In the genomic region with DNA sequence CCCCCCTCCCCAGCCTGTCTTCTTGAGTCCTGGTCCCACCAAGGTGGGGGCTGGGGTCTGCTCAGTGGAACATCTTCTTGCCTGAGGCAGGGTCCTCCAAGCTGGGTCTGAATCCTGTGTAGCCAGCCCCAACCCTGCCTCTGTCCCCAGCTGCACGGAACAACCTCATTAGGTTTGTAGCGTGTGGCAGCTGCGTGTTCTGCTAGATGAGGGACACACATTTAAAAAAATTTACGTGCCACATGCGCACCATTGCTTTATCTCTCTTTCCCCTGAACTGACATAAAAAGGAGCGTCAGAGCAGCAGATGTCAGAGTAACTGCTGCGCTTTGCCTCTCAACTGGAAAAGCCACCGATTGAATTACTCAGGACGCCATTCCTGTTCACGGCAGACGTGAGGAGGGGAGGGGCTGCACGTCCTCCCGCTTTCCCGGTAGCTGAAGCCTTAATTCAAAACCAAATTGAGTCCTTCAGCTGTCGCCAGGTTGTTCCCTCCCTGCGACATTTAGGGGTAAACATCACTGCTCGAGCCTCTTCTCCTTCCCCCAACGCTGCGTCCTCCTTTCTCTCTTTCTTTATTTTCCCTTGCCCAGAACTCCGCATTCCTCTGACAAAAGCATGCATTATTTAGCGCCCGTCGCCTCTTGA, we compare ENCODE assay signal across 9 mouse cellular contexts.
DNase-seq lines count a peak whose midpoint lies in the region; ATAC-seq and TF ChIP-seq lines count a peak whose summit lies in the region.
"Had no signal": no experiment of that assay in that cellular context is flagged by ENCODE, and none has a peak within 500 bp of the region (broad histone marks: within the 10 kb centered on the region; RNA-seq: fewer than 3 reads in every experiment).

No protein-coding gene starts in this region.

- no peak overlapping the region for H3K9ac ChIP-seq in liver, embryonic 11.5 days (ENCODE audit: low read depth, low read length)
- peak overlapping the region; percentile 36 for H3K9ac ChIP-seq in limb, embryonic 14.5 days (ENCODE audit: low read depth, low read length, severe bottlenecking)
- no peak overlapping the region; the same call in 1 of the 2 replicates for H3K9ac ChIP-seq in stomach, embryonic 16.5 days (ENCODE audit: low read length)

- no peaks in the 10 kb centered on the region for H3K27me3 ChIP-seq in liver, embryonic 11.5 days (replicated peaks; ENCODE audit: control insufficient read depth, insufficient read depth, low read length)
- H3K27me3 ChIP-seq in forebrain, embryonic 10.5 days (ENCODE audit: poor library complexity, severe bottlenecking) = peaks cover 29% of the 10 kb centered on the region
- no peaks in the 10 kb centered on the region; the same call in 1 of the 2 replicates for H3K27me3 ChIP-seq in limb, embryonic 14.5 days (ENCODE audit: control insufficient read depth, insufficient read depth, low read length)
- no peaks in the 10 kb centered on the region for H3K27me3 ChIP-seq in stomach, embryonic 16.5 days (ENCODE audit: control insufficient read depth, insufficient read depth, low read length)

- WGBS in liver, embryonic 11.5 days = 23% methylated on average over 23 of the region's 23 CpGs
- WGBS in forebrain, embryonic 10.5 days = 2% methylated on average over 23 of the region's 23 CpGs
- 2% methylated on average over 23 of the region's 23 CpGs for WGBS in limb, embryonic 14.5 days
- 9% methylated on average over 23 of the region's 23 CpGs for WGBS in stomach, embryonic 16.5 days

- peaks cover 4% of the 10 kb centered on the region; the same call in 1 of the 2 replicates for H3K4me1 ChIP-seq in liver, embryonic 11.5 days (replicated peaks; ENCODE audit: control insufficient read depth, insufficient read depth, low read length)
- peaks cover 44% of the 10 kb centered on the region for H3K4me1 ChIP-seq in forebrain, embryonic 10.5 days
- peaks cover 31% of the 10 kb centered on the region for H3K4me1 ChIP-seq in limb, embryonic 14.5 days (ENCODE audit: control insufficient read depth, insufficient read depth, low read length)
- H3K4me1 ChIP-seq in stomach, embryonic 16.5 days (ENCODE audit: control insufficient read depth, insufficient read depth, low read length) = no peaks in the 10 kb centered on the region

- peak overlapping the region; percentile 40 for H3K4me2 ChIP-seq in liver, embryonic 11.5 days
- H3K4me2 ChIP-seq in limb, embryonic 14.5 days (replicated peaks; ENCODE audit: low read depth, low read length, severe bottlenecking) = peak overlapping the region; percentile 57
- H3K4me2 ChIP-seq in stomach, embryonic 16.5 days (ENCODE audit: low read depth, low read length) = peak overlapping the region; percentile 45

- DNase-seq in liver, embryonic 11.5 days (ENCODE audit: low spot score) = no peak
- no peak for DNase-seq in liver
- DNase-seq in forebrain, embryonic 10.5 days (ENCODE audit: extremely low spot score, low spot score) = peak; percentile 44
- DNase-seq in limb, embryonic 14.5 days (ENCODE audit: low spot score) = peak; percentile 38
- DNase-seq in layer of hippocampus, postnatal 36 days = no peak
- DNase-seq in adrenal gland, adult 8-10 months = no peak
- no peak for DNase-seq in thymus, adult 18-20 months
- DNase-seq: gastrocnemius, postnatal 36 days had no signal

- TF ChIP-seq POLR2A in limb, embryonic 14.5 days (IDR thresholded peaks at IDR 0.05; ENCODE audit: borderline replicate concordance, extremely low read depth, insufficient read depth, insufficient read length) = no peak

- no peak overlapping the region for H3K27ac ChIP-seq in liver, embryonic 11.5 days (ENCODE audit: low read depth, low read length)
- peak overlapping the region; percentile 77 for H3K27ac ChIP-seq in forebrain, embryonic 10.5 days
- no peak overlapping the region for H3K27ac ChIP-seq in limb, embryonic 14.5 days (replicated peaks; ENCODE audit: low read depth, low read length)
- H3K27ac ChIP-seq in stomach, embryonic 16.5 days (ENCODE audit: low read length) = no peak overlapping the region

- ATAC-seq in liver, embryonic 11.5 days (replicated peaks; ENCODE audit: low FRiP score) = no peak
- peak; percentile 32; the same call in 1 of the 2 replicates for ATAC-seq in limb, embryonic 14.5 days (ENCODE audit: low FRiP score, low read depth)
- no peak for ATAC-seq in stomach, embryonic 16.5 days (ENCODE audit: insufficient read depth, low FRiP score)

- H3K9me3 ChIP-seq in liver, embryonic 11.5 days (ENCODE audit: control insufficient read depth, low read length) = no peaks in the 10 kb centered on the region
- no peaks in the 10 kb centered on the region for H3K9me3 ChIP-seq in forebrain, embryonic 10.5 days
- H3K9me3 ChIP-seq in limb, embryonic 14.5 days (ENCODE audit: control insufficient read depth, low read length) = no peaks in the 10 kb centered on the region
- H3K9me3 ChIP-seq in stomach, embryonic 16.5 days (replicated peaks; ENCODE audit: control insufficient read depth, low read length) = no peaks in the 10 kb centered on the region

- H3K36me3 ChIP-seq in liver, embryonic 11.5 days (ENCODE audit: control insufficient read depth, insufficient read depth, low read length) = no peaks in the 10 kb centered on the region
- no peaks in the 10 kb centered on the region for H3K36me3 ChIP-seq in forebrain, embryonic 10.5 days (replicated peaks)
- H3K36me3 ChIP-seq in limb, embryonic 14.5 days (ENCODE audit: control insufficient read depth, insufficient read depth, low read length) = no peaks in the 10 kb centered on the region
- no peaks in the 10 kb centered on the region for H3K36me3 ChIP-seq in stomach, embryonic 16.5 days (ENCODE audit: control insufficient read depth, insufficient read depth, low read length)

- no peak overlapping the region for H3K4me3 ChIP-seq in liver, embryonic 11.5 days (ENCODE audit: low read depth, low read length)
- H3K4me3 ChIP-seq in forebrain, embryonic 10.5 days = peak overlapping the region; percentile 44
- H3K4me3 ChIP-seq in limb, embryonic 14.5 days (replicated peaks; ENCODE audit: low read length) = peak overlapping the region; percentile 31
- peak overlapping the region; percentile 9 for H3K4me3 ChIP-seq in stomach, embryonic 16.5 days (replicated peaks; ENCODE audit: low read length)

Comparison
In these comparisons a context has a peak if more than half of its experiments do, and no peak if none do; other contexts are left out.
1. DNase-seq: peak in forebrain, embryonic 10.5 days (single experiment) and limb, embryonic 14.5 days (single experiment); none in liver, embryonic 11.5 days (single experiment), liver (single experiment), layer of hippocampus, postnatal 36 days (0 of 2), adrenal gland, adult 8-10 months (single experiment) and thymus, adult 18-20 months (0 of 2).
2. Peak in every context shown above with its lines, with median percentiles within 50 percentile points of each other: H3K4me2 ChIP-seq.